Mouse (Mus musculus): ENCODE data around the gene Ctdspl. TPM values are rescaled to one million over a fixed set of nuclear protein-coding genes. Genes with fewer than 3 reads are reported as not detected.

The Ctdspl gene
- polyA plus RNA-seq, 1 experiment from 2014 or later, result 3.1 TPM

DNA sequence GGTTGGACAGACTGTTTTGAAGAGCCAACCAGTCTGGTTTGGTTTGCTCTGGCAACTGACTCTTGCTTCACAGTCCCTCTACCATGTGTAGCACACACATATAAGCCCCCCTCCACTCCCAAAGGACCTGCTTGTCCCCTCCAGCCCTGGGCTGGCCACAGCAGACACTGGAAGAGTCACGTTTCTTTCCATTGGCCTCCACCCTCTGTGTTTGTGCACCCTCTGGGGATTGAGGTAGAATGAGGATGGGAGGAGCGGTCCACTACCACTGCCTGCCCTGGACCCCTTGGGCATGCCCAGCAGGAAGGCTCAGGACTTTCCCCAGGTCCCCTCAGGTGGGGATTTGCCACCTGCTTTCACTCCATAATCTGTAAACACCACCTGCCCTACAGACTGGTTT lies 1.8 kb downstream of the Ctdspl start:
- H3K27ac ChIP-seq, result no peak overlapping the region
- WGBS (ENCODE audit: missing documents), result 61% methylated on average over 2 of the region's 2 CpGs
- no peak overlapping the region for H3K4me3 ChIP-seq (ENCODE audit: inconsistent target)
- no peaks in the 10 kb centered on the region; the same call in 1 of the 2 replicates for H3K79me2 ChIP-seq (ENCODE audit: inconsistent target)
- no peaks in the 10 kb centered on the region for H3K36me3 ChIP-seq (ENCODE audit: inconsistent target)

DNA sequence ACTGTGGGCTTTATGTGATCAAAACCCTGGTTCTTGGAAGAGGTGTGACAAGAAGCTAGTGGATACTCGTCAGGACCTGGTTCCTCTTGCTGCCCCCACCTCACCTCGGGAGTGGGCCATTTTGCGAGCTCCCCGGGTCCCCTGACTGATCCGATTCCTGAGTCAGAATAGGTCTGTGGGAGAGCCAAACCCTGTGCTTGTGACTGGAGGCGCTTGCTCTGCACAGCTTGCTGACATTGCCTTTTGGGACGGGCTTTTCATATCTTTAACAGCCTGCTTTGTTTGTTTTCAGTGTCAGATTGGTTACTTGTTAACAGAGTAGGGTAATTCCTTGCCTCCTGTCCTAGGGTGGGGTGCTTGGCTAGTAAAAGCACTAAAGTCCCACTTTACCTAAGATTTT lies 2.4 kb downstream of the Ctdspl start:
- Histone ChIP-seq H3K79me2 (ENCODE audit: inconsistent target) (no peaks in the 10 kb centered on the region; the same call in 1 of the 2 replicates), H3K4me3 (ENCODE audit: inconsistent target) (no peak overlapping the region), H3K27ac (no peak overlapping the region), H3K36me3 (ENCODE audit: inconsistent target) (no peaks in the 10 kb centered on the region)
- 83% methylated on average over 7 of the region's 7 CpGs for WGBS (ENCODE audit: missing documents)

- 92% methylated on average over 9 of the region's 9 CpGs for WGBS (ENCODE audit: missing documents)
- Histone ChIP-seq H3K27ac (no peak overlapping the region), H3K4me3 (ENCODE audit: inconsistent target) (no peak overlapping the region), H3K79me2 (ENCODE audit: inconsistent target) (no peaks in the 10 kb centered on the region; the same call in 1 of the 2 replicates), H3K36me3 (ENCODE audit: inconsistent target) (no peaks in the 10 kb centered on the region)
Measured at GRCm38 (mm10) chr9:118930611-118931010, 4.4 kb downstream of the Ctdspl start.

- H3K27ac ChIP-seq, result no peak overlapping the region
- H3K4me3 ChIP-seq (ENCODE audit: inconsistent target), result no peak overlapping the region
- no peaks in the 10 kb centered on the region for H3K36me3 ChIP-seq (ENCODE audit: inconsistent target)
- no peaks in the 10 kb centered on the region; the same call in 1 of the 2 replicates for H3K79me2 ChIP-seq (ENCODE audit: inconsistent target)
- WGBS (ENCODE audit: missing documents), result 93% methylated on average over 9 of the region's 9 CpGs
Measured at GRCm38 (mm10) chr9:118933800-118934199, 7.5 kb downstream of the Ctdspl start.

DNA sequence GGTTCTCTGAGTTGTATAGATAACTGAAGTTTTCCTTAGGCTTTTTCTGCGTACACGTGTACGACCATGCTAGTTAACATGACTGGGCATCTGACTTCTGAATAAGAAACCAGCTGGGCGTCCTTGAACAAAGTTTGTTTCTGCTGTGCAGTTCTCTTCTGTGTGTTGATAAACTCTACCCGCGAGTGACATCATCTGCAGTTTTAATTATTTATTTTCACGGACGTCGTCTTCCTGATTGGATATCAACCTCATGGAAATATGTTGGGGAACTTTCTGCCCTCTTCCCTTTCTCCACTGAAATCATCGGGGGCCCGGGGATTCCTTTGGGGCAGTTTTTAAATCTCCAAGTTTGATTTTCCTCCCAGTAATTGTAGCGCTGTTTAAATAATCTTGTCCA lies 8.1 kb downstream of the Ctdspl start:
- 91% methylated on average over 12 of the region's 12 CpGs for WGBS (ENCODE audit: missing documents)
- H3K27ac ChIP-seq, result no peak overlapping the region
- H3K36me3 ChIP-seq (ENCODE audit: inconsistent target), result no peaks in the 10 kb centered on the region
- H3K79me2 ChIP-seq (ENCODE audit: inconsistent target), result no peaks in the 10 kb centered on the region; the same call in 1 of the 2 replicates
- no peak overlapping the region for H3K4me3 ChIP-seq (ENCODE audit: inconsistent target)

DNA sequence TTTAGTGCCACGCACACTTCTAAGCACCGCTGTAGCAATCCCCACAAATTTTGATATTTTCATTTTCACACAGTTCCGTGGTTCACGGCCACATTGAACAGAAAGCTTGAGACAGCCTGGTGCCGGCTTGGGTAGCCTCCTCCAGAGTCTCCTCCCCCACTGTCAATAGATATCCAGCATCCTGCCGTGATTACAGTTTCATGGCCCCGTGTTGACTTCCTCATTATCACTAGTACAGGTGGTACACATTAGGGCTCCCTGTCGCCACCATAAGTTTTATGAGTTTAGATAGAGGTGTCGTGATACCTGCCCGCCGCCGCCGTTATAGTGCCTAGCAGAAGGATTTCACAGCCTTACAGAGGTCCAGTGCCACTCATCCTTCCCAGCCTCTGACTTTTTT lies 8.8 kb downstream of the Ctdspl start:
- Histone ChIP-seq H3K4me3 (ENCODE audit: inconsistent target) (no peak overlapping the region), H3K79me2 (ENCODE audit: inconsistent target) (no peaks in the 10 kb centered on the region; the same call in 1 of the 2 replicates), H3K36me3 (ENCODE audit: inconsistent target) (no peaks in the 10 kb centered on the region), H3K27ac (no peak overlapping the region)
- 85% methylated on average over 13 of the region's 13 CpGs for WGBS (ENCODE audit: missing documents)

- WGBS (ENCODE audit: missing documents), result 74% methylated on average over 10 of the region's 12 CpGs
- Histone ChIP-seq H3K27ac (no peak overlapping the region), H3K79me2 (ENCODE audit: inconsistent target) (no peaks in the 10 kb centered on the region; the same call in 1 of the 2 replicates), H3K36me3 (ENCODE audit: inconsistent target) (no peaks in the 10 kb centered on the region), H3K4me3 (ENCODE audit: inconsistent target) (no peak overlapping the region)
Measured at GRCm38 (mm10) chr9:118936071-118936470, 9.8 kb downstream of the Ctdspl start.

GRCm38 (mm10) chr9:118937515-118937914 lies 11.3 kb downstream of the Ctdspl start:
- H3K79me2 ChIP-seq (ENCODE audit: inconsistent target), result no peaks in the 10 kb centered on the region; the same call in 1 of the 2 replicates
- no peak overlapping the region for H3K4me3 ChIP-seq (ENCODE audit: inconsistent target)
- no peaks in the 10 kb centered on the region for H3K36me3 ChIP-seq (ENCODE audit: inconsistent target)
- WGBS (ENCODE audit: missing documents), result 90% methylated on average over 3 of the region's 3 CpGs
- no peak overlapping the region for H3K27ac ChIP-seq

DNA sequence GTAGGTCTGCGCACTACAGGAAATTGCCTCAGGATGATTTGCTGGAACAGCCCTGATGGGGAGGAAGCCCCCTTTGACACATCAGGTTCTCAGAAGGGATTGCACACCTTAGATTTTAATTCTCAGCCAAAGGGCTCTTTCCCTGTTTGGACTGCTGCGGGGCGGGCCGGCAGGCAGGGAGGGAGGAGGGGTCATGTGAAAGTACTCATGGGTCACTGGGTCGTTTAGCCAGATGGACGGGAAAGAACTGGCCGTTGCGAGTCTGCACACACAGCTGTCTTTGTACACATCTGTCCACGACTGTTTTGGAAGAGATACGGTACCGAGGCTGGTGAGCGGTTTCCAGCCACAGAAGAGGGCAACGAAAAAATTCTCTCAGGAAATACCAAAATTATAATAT lies 13.2 kb downstream of the Ctdspl start:
- Histone ChIP-seq H3K36me3 (ENCODE audit: inconsistent target) (no peaks in the 10 kb centered on the region), H3K4me3 (ENCODE audit: inconsistent target) (no peak overlapping the region), H3K79me2 (ENCODE audit: inconsistent target) (no peaks in the 10 kb centered on the region; the same call in 1 of the 2 replicates), H3K27ac (no peak overlapping the region)
- 95% methylated on average over 13 of the region's 13 CpGs for WGBS (ENCODE audit: missing documents)

- H3K36me3 ChIP-seq (ENCODE audit: inconsistent target), result no peaks in the 10 kb centered on the region
- H3K4me3 ChIP-seq (ENCODE audit: inconsistent target), result no peak overlapping the region
- no peak overlapping the region for H3K27ac ChIP-seq
- no peaks in the 10 kb centered on the region; the same call in 1 of the 2 replicates for H3K79me2 ChIP-seq (ENCODE audit: inconsistent target)
- 98% methylated on average over 12 of the region's 12 CpGs for WGBS (ENCODE audit: missing documents)
Measured at GRCm38 (mm10) chr9:118939831-118940230, 13.6 kb downstream of the Ctdspl start.

GRCm38 (mm10) chr9:118940591-118941207 lies 14.4 kb downstream of the Ctdspl start:
- no peak overlapping the region for H3K27ac ChIP-seq
- H3K79me2 ChIP-seq (ENCODE audit: inconsistent target), result no peaks in the 10 kb centered on the region; the same call in 1 of the 2 replicates
- H3K4me3 ChIP-seq (ENCODE audit: inconsistent target), result no peak overlapping the region
- no peaks in the 10 kb centered on the region for H3K36me3 ChIP-seq (ENCODE audit: inconsistent target)
- WGBS (ENCODE audit: missing documents), result 90% methylated on average over 11 of the region's 12 CpGs

DNA sequence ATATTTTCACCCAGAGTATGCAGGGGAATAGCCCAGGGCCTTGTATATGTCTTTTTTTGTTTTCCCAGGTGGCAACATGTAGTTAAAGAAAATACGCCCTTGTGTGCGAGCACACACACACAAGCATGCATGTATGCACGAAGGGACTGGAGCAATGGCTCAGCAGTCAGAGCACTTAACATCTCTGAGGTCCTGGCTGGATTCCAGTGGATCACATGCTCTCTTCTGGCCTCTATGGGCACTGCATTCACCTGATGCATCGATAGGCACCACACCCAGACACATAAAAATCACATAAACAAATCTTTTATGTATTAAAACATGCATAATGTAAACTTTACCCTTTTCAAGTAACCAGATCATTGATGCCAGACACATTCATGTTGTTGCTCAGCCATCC lies 15.8 kb downstream of the Ctdspl start:
- Histone ChIP-seq H3K27ac (no peak overlapping the region), H3K4me3 (ENCODE audit: inconsistent target) (no peak overlapping the region), H3K79me2 (ENCODE audit: inconsistent target) (no peaks in the 10 kb centered on the region; the same call in 1 of the 2 replicates), H3K36me3 (ENCODE audit: inconsistent target) (no peaks in the 10 kb centered on the region)
- WGBS (ENCODE audit: missing documents), result 87% methylated on average over 4 of the region's 4 CpGs

DNA sequence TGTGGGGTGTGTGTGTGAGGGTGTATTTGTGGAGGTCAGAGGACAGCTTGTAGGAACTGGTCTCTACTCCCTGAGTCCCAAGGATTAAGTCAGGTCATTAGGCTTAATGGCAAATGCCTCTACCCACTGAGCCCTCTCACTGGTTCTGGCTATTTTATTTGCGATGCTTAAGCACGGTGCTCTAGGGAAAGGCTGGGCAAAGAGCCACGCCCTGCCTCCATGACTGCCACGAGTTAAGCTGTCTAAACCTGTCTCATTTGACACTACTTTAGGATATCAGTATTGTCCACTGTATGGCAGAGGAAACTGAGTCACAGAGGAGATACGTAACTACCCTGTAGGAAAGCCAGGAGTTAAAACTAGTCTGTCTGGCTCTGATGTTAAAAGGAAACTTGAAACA lies 17.7 kb downstream of the Ctdspl start:
- WGBS (ENCODE audit: missing documents), result 92% methylated on average over 5 of the region's 5 CpGs
- Histone ChIP-seq H3K79me2 (ENCODE audit: inconsistent target) (no peaks in the 10 kb centered on the region), H3K36me3 (ENCODE audit: inconsistent target) (no peaks in the 10 kb centered on the region)

GRCm38 (mm10) chr9:118944388-118944787 lies 18.1 kb downstream of the Ctdspl start:
- H3K36me3 ChIP-seq (ENCODE audit: inconsistent target), result no peaks in the 10 kb centered on the region
- H3K4me3 ChIP-seq (ENCODE audit: inconsistent target), result no peak overlapping the region
- no peaks in the 10 kb centered on the region for H3K79me2 ChIP-seq (ENCODE audit: inconsistent target)
- WGBS (ENCODE audit: missing documents), result 94% methylated on average over 12 of the region's 12 CpGs
- H3K27ac ChIP-seq, result no peak overlapping the region

More for the DNA sequence above, 17.7 kb downstream of the Ctdspl start:
- Histone ChIP-seq H3K4me3 (ENCODE audit: inconsistent target) (no peak overlapping the region), H3K27ac (no peak overlapping the region)

- Histone ChIP-seq H3K4me3 (ENCODE audit: inconsistent target) (no peak overlapping the region), H3K36me3 (ENCODE audit: inconsistent target) (no peaks in the 10 kb centered on the region), H3K27ac (no peak overlapping the region), H3K79me2 (ENCODE audit: inconsistent target) (no peaks in the 10 kb centered on the region)
- WGBS (ENCODE audit: missing documents), result 98% methylated on average over 5 of the region's 5 CpGs
Measured at GRCm38 (mm10) chr9:118948486-118948885, 22.2 kb downstream of the Ctdspl start.

DNA sequence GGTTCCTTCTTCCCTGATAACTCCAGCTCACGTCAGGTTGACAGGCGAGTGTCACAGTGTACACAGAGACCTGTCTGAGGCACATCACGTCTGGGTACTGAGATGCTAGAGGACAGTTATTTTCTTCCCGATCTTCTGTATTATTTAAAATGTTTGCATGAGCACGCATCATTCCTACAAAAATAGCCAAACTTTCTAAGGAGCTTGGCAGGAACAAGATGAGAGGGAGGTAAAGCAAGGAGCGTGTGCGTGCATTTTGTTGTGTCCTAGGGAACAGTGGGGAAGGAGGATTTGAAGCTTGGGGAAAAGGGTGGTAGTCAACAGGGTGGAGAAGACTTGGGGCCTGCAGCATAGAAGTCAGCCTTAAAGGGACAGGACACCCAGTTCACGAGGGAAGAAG lies 22.9 kb downstream of the Ctdspl start:
- WGBS (ENCODE audit: missing documents), result 94% methylated on average over 8 of the region's 8 CpGs
- Histone ChIP-seq H3K79me2 (ENCODE audit: inconsistent target) (no peaks in the 10 kb centered on the region), H3K27ac (no peak overlapping the region), H3K36me3 (ENCODE audit: inconsistent target) (no peaks in the 10 kb centered on the region), H3K4me3 (ENCODE audit: inconsistent target) (no peak overlapping the region)
